Mouse (Mus musculus): ENCODE data around the gene Trmt13.
"Not testable (repeated sequence)": the region's sequence is repeated elsewhere in the genome, so short reads cannot be mapped to it uniquely, and the experiment has no call there.

Trmt13 gene

DNA sequence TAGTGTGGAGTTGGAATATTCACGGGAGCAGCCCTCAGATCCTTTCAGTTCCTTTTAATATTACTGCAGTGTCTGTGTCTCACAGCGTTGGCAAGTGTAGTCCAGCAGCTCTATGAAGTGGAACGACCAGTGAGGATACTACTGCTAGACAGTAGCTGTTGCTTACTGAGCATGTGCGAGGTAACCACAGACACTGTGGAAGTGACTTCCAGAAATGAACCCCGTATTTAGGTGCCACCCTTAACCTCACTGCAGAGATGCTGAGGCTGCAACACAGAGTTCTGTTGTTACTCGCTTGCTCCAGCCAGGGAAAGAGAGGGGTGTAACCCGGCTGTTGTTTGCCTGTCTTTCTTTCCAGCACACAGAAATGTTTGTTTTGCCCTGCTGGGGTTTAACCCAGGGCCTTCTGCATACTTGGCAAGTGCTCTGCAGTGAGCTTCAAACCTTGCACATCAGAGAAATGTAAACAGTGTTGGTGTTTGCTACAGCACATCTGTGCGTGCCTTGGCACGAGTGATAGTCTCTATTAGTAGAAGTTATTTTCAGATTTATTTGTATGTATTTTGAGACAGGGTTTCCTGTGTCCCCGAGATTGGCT lies at the start of gene Trmt13:
Gene Trmt13 (minus strand): TSS at position 293 of the 598 bp plus-strand sequence.
- in situ Hi-C loops (cut with MboI; ENCODE audit: low sequenced_read_pairs): no loop called here

DNA sequence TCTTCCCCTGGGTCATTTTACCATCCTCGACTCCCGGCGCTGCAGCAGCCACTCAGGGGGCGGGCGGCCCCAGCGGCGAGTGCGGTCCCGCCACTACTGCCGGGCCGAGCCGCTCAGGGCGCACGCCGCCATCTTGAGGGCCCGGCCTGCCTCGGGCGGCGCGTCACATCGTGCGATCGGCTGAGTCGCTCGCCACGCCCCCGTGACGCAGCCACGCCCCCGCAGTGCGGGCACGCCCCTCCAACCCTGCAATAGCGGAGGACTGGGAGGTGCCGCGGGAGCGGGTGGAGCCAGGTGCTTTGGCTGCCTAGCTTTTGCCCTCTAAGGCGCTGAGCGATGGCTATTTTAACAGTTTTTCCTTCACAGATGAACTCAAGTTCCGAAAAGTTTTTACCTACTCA lies 48.1 kb upstream of the Trmt13 start, which contains the start of gene Mfsd14a:
Gene Mfsd14a (minus strand): TSS at position 215 of the 401 bp plus-strand sequence.
- in situ Hi-C loops (cut with MboI; ENCODE audit: low sequenced_read_pairs): no loop called here

DNA sequence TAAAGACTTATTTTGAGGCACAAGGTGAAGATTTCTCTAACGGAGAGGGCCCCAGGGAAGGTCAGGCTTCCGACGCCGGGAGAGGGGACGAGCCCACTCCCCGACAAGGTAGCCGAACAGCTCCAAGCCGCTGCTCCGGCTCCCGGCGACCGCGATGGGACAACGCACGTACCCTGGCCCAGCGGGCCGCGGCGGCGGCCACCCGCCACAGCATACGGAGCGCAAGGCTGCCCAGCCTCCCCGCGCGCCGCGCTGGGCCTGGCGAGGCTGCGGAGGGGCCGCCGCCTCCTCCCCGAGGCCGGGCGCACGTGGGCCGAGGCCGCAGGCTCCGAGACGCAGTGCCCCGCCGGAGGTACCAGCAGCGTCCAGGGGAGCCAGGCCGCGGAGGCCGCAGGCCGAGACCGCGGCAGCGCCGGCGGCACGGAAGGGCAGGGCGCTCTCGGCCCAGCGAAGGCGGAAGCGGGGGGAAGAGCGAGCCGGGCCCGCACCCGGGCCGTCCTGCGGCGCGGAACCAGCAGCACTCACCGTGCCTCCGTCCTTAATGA lies 47.6 kb upstream of the Trmt13 start:
- in situ Hi-C loops (cut with MboI; ENCODE audit: low sequenced_read_pairs): no loop called here

DNA sequence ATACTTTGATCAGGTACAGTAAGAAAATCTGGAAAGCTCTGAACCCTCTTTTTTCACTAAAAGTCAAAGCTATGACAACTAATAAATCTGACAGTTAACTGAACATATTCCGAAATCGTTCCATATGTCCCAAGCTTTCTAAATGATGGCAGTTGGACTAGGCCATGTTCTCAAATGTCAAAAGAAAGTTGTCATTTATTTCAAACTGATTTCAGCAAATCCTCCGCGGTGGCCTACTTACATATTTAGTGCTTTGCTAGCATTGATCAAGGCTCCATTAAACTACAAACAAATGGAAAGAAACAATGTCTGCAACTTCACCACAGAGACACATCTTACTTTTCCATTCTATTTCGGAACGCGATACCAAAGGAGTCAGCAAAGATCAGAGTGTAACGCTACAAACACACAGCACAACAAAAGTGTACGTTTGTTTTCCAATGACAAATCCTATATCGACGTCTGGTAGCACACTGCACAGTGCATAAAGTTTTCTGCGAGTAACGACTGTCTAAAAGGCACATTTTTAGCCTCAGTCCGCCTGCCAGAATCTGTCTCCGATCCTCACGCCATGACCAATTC lies 47.0 kb upstream of the Trmt13 start:
- in situ Hi-C loops (cut with MboI; ENCODE audit: low sequenced_read_pairs): no loop called here

DNA sequence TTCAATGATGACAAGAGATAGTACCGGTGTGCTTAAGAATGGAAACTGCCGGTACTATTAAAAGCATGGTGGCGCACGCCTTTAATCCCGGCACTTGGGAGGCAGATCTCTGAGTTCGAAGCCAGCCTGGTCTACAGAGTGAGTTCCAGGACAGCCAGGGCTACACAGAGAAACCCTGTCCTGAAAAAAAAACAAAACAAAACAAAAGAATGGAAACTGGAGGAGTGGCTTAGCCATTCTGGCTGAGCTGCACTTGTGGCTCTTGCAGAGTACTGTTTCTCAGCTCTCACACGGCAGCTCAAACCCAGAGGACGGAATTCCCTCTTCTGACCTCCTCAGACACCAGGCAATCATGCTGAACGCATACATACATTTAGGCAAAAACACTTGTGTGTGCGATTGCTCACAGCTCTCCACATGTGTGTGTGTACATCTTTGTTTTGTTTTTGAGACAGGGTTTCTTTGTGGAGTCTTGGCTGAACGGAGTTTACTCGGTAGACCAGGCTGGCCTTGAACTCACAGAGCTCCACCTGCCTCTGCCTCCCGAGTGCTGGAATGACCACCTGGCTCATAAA lies 45.6 kb upstream of the Trmt13 start:
- in situ Hi-C loops (cut with MboI; ENCODE audit: low sequenced_read_pairs): no loop called here

DNA sequence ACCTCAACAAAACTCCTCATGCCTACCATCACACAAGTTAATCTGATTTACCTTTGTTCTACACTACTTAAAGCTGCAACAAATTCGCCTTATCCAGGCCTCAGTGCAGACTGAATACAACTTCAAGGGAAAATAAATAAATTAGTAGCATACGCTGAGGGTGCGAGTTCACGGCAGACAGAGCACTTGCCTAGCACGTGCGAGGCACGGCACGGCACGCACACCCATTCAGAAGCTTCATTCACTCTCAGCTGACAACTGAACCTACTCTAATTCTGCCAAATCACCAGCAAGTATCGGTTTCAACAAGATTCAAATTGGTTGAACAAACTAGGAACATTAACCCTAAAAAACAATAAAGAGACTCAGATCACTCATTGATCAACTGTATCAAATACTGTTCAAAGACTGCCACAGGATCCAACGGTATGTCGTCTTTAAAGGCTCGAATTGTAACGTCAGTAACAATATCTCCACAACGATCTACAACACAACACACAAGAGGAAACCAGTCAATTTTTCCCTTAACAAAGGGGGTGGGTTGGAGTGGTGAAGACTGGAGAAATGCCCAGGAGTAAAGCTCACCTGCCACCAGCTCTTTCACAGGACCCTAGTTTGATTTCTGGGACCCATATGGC lies 44.7 kb upstream of the Trmt13 start:
- in situ Hi-C loops (cut with MboI; ENCODE audit: low sequenced_read_pairs): no loop called here

DNA sequence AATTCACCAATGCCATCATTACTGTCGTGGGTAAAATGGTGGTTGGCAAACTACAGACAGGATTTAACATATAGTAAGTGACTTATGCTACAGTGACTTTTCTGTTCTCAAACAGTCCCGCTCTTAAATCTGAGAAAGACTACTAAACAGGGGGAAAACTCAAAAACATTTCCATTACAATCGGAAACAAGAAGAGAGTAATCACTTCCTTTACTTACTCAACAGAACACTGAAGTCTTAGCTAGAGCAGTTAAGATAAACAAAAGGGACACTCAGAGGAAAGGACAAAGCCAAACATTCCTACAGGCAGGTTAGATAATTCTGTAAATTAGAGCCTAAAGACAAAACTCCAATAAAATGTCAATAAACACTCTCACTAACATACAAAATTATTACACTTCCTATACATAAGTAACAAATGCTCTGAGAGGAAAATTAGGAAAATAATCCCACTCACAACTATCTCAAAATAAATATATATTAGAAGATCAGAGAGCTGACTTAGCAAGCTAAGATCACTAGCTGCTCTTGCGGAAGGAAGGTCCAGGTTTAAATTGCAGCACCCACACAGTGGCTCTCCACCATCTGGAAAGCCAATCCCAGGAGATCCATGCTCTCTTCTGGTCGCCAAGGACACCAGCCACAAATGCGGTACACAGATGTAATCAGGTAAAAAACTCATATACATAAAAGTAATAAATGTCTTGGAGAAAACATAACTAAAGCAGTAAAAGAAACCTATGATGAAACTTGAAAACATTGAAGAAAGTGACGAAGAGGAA lies 42.0 kb upstream of the Trmt13 start:
- in situ Hi-C loops (cut with MboI; ENCODE audit: low sequenced_read_pairs): no loop called here

DNA sequence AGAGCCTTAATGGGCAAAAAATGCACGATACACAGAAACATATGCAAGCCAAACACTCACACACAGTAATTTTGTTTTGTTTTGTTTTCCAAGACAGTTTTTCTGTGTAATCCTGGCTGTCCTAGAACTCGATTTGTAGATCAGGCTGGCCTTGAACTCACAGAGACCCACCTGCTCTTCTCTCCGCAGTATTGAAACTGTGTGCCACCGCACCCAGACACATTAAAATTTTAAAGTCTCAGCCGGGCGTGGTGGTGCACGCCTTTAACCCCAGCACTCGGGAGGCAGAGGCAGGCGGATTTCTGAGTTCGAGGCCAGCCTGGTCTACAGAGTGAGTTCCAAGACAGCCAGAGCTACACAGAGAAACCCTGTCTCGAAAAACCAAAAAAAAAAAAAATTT lies 39.7 kb upstream of the Trmt13 start:
- in situ Hi-C loops (cut with MboI; ENCODE audit: low sequenced_read_pairs): not testable (repeated sequence)

DNA sequence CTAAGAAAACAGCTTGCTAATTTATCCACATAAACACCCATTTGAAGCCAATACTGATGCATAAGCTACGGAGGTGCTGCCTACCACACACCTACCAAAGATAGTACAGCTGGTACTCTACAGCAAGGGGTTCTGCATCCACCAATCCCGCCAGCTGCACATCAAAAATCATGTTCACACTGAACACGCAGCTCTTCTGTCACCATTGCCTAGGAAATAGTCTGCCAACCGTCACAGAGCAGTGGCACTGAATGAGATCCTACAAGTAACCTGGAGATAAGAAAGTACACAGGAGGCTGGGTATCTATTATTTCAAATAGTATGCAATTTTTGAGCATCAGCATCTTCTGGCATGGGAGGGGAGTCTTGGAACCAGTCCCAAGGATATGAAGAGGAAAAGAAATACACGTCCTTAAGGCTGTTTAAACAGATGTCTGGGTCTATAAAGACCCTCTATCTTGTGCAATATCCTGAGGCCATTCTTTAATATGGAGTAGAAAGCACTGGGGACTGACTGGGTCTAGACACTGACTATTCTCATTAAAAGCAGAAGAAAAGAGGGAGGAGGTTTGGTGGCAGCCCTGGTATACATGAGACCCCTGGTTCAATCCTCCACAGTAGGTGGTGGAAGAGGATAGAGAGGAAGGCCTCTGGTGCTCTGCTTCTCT lies 39.0 kb upstream of the Trmt13 start:
- in situ Hi-C loops (cut with MboI; ENCODE audit: low sequenced_read_pairs): no loop called here

DNA sequence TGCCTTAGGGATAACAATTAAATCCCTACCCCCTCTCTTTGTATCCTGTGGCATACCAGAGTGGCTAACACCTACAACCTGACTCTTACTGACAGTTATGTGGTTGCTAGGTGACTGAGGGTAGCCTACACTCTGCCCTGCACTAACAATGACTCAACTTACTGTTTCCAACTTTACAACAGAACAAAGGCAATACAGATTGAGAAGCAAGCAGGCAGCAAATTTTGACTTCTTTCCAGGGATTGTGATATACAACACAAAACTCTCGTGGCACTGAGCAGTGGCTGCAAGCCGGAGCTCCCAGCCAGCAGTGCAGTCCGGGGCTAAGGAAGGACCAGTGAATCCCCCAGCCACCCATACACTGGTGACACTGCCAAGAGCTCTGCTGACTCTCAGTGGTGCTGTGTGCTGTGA lies 37.7 kb upstream of the Trmt13 start:
- in situ Hi-C loops (cut with MboI; ENCODE audit: low sequenced_read_pairs): no loop called here

DNA sequence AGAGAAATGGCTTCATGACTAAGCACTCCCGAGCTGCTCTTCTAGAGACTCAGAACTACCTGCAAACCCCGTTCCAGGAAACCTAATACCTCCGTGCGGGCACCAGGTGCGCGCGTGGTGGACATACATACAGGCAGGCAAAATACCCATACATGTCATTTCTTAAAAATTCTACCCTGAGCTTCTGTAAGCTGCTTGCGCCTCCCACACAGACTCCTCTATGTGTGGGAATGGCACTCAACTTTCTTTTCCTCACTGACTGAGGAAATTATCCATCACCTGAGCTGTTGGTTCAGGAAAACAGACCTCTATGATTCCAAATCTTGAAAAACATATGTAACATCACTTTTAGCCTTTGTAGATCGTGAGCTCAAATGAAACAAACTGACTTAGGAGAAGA lies 36.3 kb upstream of the Trmt13 start:
- in situ Hi-C loops (cut with MboI; ENCODE audit: low sequenced_read_pairs): no loop called here

DNA sequence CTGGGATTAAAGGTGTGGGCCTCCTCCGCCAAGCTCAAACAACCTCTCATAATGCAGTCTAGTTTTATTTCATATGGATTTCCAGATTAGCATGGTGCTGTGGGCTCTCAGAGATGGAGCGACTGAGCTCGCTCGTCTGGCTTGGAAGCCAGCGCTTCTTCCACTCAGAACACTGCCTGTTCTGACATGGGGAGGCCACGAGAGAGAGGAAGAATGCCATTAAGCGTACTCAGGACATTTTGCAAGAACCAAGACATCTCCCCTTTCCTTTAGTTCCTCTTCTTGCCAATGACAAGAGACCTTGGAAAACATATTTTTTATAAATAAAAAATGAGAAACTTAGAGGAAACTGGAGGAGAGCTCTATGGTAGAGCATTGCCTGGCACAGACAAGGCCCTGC lies 34.4 kb upstream of the Trmt13 start:
- in situ Hi-C loops (cut with MboI; ENCODE audit: low sequenced_read_pairs): no loop called here

DNA sequence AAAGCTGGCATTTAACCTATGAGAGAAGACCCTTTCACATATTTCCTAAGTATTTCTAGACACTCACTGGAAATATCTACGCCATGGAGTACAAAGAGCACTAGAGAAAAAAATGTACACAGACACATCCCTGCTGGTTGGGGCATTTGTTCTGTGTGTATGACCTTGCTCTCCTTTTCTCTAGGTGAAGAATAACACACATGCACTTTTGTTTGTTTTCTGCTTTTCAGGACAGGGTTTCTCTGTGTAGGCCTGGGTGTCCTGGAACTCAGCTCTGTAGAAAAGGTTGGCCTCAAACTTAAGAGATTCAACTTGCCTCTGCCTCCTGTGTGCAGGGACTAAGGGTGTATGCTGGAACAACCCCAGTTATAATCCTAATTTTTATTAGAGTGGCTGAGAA lies 32.0 kb upstream of the Trmt13 start:
- in situ Hi-C loops (cut with MboI; ENCODE audit: low sequenced_read_pairs): no loop called here

DNA sequence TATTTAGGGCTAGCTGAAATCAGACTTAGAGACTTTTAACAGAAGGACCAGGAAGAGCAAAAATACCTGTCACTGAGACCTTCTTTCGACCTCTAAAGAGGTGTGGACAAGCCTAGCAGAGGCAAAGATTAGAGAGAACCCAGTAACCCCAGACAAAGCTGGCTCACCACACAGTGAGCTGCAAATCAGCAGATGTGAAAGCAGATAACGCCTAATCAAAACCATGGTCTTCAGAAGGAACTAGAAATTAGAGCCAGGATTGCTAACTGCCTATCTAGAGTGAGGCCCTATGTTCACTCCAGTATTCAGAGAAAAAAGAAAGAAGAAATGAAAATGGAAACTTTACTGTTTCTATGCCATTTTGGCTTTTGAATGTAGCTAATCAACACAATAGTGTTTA lies 28.0 kb upstream of the Trmt13 start:
- in situ Hi-C loops (cut with MboI; ENCODE audit: low sequenced_read_pairs): no loop called here

DNA sequence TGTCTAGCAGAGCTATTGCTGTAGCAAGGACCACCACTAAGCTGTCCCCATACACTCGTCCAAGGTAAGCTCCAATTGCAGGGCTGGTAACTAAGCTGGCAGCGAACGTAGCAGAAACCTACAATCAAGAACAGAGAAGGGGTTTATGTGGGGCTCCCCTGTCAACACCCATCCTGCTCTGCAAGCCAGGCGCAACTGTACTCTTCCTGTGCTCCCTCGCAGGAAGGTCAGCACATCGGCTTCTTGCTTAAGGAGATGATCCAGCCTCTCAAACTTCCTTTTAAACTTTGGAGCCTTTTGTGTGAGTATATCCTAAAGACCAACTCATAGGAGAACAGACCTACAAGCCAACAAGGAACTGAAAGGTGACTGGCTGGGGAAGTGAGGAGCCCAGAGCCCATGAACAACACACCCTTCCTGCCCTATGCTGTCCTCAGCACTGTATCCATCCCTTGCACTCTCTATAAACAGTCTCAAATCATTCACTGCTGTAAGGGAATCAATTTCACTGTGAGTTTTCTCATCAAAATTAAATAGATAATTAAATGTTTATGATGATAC lies 27.5 kb upstream of the Trmt13 start:
- in situ Hi-C loops (cut with MboI; ENCODE audit: low sequenced_read_pairs): no loop called here

DNA sequence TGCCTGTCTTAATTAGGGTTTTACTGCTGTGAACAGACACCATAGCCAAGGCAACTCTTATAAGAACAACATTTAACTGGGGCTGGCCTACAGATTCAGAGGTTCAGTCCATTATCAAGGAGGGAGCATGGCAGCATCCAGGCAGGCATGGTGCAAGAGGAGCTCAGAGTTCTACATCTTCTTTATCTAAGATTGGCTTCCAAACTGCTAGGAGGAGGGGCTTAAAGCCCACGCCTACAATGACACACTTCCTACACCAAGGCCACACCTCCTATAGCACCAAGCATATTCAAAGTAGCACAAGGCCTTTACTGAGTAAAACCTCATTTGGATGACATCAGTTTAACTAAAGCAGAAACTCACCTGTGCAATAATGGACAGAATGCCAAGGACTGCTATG lies 25.6 kb upstream of the Trmt13 start:
- in situ Hi-C loops (cut with MboI; ENCODE audit: low sequenced_read_pairs): no loop called here

DNA sequence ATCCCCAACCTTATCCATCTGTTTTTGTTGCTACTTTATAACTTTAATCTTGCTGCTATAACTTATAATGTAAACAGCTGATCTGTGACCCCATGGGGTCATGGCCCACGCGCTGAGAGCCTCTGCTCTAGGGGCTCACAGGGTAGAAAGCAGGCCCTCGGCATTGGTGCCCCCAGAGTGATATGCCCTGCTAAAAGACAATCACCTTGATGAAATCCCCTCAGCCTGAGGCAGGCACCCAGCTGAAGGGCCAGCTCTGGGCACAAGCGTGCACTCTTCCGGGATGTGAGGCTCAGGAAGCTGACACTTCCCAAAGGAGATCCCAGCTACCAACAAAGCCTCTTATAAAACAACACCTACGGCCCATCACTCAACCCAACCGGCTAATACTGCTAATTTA lies 24.2 kb upstream of the Trmt13 start:
- in situ Hi-C loops (cut with MboI; ENCODE audit: low sequenced_read_pairs): no loop called here

DNA sequence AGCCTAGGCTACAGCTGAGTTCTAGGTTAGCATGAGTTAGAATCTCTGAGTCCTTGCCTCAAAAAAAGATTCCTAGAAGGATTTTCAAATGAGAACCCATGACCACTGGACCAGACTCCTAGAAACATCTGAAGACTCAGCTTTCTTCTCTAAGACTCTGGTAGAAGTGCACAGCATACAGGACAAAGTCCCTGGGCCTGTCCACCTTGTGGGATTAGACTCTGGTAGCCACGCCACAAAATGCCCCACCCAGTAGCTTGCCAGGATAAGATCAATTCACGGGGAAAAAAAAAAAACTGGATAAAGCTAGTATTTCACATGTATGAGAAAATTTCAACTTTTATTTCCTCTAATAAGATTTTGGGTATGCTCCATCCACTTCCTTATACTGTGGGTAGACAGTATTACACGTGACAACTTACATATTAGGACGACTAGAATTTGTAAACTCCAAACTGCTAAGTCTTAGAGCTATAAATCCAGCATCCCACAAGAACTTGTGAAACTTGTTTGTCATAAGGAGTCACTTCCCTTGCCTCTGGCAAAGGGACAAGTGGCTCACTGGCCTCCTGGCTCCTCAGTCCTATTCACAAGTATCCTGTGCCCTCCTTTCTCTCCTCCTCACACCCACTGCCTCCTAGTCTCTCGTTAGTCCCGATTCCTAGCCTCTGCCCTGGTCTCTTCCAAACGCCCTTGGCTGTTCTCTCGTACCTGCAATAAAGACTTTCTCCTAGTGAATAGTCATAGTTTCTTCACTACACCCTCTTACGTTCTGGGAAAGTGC lies 23.5 kb upstream of the Trmt13 start:
- in situ Hi-C loops (cut with MboI; ENCODE audit: low sequenced_read_pairs): no loop called here

DNA sequence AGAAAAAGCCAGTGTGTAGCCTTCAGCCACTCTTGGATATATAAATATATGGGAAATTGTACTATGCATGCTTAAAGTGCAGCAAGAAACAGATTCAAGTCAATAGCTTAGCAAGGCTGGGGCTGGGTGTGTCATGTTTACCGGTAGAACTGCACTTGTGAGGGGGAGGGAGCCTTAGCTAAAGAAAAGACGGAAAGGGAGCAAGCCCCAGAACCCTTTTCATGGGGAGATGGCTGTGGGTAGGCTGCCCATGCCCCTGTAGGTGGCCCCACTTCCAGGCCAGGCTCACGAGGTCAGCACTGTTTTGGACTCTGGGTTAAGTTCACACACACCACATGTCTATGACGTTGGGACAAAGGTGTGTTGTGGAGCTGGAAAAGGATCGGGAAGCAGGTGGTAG lies 21.4 kb upstream of the Trmt13 start:
- in situ Hi-C loops (cut with MboI; ENCODE audit: low sequenced_read_pairs): no loop called here

DNA sequence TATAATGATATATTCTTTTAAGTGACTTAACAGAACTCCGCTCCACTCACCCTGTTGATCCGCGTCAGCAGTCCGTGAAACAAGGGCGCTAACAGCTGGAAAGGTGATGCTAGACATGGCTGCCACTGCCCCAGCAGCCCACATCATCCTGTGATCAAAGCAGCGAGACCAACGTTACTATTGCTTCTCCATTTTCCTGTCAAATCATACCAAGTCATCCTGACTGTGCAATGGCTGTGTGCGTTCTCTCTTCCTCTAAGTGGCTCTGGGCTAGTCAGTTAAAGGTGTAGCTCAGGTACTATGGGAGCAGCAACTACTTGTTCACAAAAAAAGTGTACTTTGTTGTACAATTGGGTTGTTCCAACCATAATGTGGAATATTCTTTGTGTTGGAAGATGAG lies 20.5 kb upstream of the Trmt13 start:
- in situ Hi-C loops (cut with MboI; ENCODE audit: low sequenced_read_pairs): no loop called here
